Mouse (Mus musculus): ENCODE results near the gene F12.

F12 gene

DNA sequence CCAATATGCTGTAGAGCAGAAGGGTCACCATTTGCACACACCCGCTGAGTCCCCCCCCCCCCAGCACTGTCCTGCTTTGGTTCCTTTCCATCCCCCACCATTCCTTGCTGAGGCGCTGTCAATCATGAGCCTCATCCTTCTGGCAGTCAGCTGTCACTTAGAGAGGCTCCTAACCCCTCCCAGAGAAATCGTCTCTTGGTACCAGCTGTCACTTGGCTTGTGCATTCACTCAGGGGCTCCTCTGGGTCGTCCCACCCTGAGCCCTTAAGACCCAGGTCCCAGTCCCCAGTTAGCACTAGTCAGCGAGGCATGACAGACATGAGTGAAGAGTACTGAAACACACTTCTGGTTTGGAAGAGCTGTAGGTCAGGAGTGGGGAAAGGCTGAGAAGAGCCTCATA is 54.9 kb downstream of the F12 start:
- no peak for DNase-seq (ENCODE audit: low spot score in 2 of 2)

DNA sequence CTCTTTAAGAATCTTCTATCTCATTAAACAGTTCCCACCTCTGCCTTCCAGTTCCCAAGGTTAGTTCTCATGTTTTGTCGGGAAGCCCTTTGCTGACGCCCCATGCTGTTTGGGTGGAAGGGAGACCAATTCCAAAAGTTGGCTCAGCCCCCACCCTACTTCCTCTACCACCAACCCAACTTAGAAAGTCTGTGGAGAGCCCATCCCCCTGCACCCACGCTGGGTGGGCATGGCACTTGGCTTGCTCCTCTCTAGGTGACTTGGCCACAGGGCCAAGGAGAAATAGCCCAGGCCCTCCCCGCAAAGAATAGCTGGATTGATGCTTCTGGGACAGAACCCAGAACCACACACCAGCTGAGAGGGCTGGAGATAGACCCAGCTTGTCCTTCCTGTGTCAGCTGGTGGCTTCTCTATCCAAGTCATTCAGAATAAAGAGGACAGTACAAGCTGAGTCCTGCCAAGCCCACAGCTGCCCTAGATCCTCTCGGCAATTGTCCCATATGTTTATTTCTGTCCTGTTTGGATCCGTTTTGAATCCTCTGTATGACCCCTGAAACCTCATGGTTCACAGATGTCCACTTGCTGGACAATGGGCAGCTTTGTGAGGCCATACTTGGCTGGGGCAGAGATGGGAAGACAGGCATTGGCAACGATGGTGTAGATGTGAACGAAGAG is 55.4 kb downstream of the F12 start:
- peak; percentile 62 to 63 for DNase-seq (ENCODE audit: low spot score in 2 of 2)

DNA sequence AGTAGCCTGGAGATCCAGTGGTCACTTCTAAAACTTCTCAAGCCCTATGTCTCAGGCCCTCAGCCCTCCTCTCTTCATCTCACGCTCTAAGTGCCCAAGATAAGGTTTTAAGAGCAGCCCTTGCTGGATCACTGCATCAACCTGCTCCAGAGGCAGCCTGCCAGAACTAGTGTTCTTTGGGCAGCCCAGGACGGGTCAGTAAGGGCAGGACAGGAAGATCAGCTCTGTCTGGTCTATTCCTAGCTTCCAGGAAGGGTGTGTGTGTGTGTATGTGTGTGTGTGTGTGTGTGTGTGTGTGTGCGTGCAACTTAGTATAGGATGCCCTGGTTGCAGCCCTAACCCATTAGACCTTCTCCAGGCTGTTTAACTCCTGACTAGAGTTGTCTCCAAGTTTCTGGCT is 56.4 kb downstream of the F12 start:
- DNase-seq (ENCODE audit: low spot score in 2 of 2), result no peak

DNA sequence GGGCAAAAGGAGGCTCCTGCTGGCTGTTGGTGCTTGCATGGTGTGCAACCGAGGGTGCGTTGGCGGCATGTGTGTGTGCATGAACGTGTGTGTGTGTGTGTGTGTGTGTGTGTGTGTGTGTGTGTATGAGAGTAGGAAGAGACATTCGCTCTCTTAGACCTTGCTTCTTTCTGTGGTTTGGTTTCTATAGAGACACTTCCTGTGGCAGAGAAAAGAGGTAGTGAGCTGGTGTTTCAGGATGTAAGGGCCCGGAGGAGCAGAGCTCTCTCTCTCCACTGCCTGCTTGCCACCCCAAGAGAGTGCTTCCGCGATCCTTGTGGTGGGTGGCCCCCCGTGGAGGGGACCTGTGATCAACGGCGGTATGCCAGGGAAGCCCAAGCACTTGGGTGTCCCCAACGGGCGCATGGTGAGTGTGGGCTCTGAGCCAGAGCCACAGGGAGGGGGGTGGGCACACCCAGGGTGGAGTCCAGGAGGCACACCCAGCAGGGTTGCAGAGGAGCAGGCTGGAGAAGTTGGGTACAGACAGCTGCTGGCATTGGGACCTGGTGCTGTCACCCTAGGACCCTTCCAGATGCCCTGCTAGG is 57.0 kb downstream of the F12 start, which contains the start of gene Rgs14:
Gene Rgs14 (plus strand): TSS at position 202 of the 584 bp plus-strand sequence.
- peak in 1 of 2 experiments; percentile 67 for DNase-seq (ENCODE audit: low spot score in 2 of 2)

DNA sequence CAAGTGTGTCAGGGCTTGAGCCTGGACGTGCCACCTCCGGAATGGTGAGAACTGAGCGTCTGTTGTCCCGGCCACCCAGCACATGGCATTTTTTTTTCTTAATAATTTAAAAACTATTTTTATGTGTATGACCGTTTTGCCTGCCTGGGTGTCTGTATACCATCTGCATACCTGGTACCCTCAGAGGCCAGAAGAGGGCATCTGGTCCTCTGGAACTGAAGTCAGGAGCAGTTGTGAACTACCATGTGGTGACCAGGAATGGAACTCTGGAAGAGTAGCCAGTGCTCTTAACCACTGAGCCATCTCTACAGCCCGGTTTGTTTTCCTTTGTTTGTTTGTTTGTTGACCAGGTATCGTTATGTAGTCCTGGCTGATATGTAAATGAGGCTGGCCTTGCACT is 58.2 kb downstream of the F12 start:
- no peak for DNase-seq (ENCODE audit: low spot score in 2 of 2)

Data from left cerebral cortex, adult 9 months (tissue).